Mouse (Mus musculus): ENCODE measurements around the gene Defa33. TPM values are rescaled to one million over a fixed set of nuclear protein-coding genes. Genes with fewer than 3 reads are reported as not detected.
"Not testable (repeated sequence)": the region's sequence is repeated elsewhere in the genome, so short reads cannot be mapped to it uniquely, and the experiment has no call there.

The Defa33 gene
- polyA plus RNA-seq (2015; fragmentation: Nextera tagmentation; extraction: Ambion mirVana), result not detected in 2 replicates

DNA sequence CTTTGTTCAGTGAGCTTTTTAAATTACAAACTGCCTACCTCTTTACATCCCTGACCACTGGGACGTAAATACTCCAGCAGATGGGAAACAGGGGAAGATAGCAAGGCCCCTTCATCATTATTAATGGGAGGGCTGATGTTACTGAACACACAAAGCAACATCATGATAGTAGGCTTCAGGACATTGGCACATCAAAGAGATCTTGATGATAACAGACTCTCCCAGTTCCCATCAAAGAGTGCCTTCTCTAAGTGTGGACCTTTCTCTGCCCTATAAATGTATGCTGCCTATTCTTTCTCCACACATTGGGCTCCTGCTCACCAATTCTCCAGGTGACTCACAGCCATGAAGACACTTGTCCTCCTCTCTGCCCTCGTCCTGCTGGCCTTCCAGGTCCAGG lies at the start of gene Defa33:
TSS of gene Defa33 (plus strand) at position 301 of the 400 bp plus-strand sequence.
- H3K36me3 ChIP-seq (replicated peaks; ENCODE audit: insufficient read depth, low read length); H3K4me2 ChIP-seq (ENCODE audit: low read depth, low read length); DNase-seq; H3K27ac ChIP-seq (ENCODE audit: low read depth); H3K27me3 ChIP-seq (ENCODE audit: insufficient read depth, low read length); H3K4me1 ChIP-seq (ENCODE audit: insufficient read depth); H3K9me3 ChIP-seq (ENCODE audit: low read length); H3K9ac ChIP-seq (replicated peaks); H3K4me3 ChIP-seq (ENCODE audit: low read depth, low read length); ATAC-seq: not testable (repeated sequence)
- no CpG with 5 or more reads among the region's 2 CpGs for WGBS (ENCODE audit: insufficient replicate concordance)

DNA sequence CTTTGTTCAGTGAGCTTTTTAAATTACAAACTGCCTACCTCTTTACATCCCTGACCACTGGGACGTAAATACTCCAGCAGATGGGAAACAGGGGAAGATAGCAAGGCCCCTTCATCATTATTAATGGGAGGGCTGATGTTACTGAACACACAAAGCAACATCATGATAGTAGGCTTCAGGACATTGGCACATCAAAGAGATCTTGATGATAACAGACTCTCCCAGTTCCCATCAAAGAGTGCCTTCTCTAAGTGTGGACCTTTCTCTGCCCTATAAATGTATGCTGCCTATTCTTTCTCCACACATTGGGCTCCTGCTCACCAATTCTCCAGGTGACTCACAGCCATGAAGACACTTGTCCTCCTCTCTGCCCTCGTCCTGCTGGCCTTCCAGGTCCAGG lies 13.4 kb upstream of the Defa33 start, which contains the start of gene Defa2:
TSS of gene Defa2 (plus strand) at position 301 of the 400 bp plus-strand sequence.
- DNase-seq; H3K9ac ChIP-seq (replicated peaks); H3K27me3 ChIP-seq (ENCODE audit: insufficient read depth, low read length); H3K9me3 ChIP-seq (ENCODE audit: low read length); H3K4me3 ChIP-seq (ENCODE audit: low read depth, low read length); ATAC-seq; H3K4me1 ChIP-seq (ENCODE audit: insufficient read depth); H3K4me2 ChIP-seq (ENCODE audit: low read depth, low read length); H3K27ac ChIP-seq (ENCODE audit: low read depth); H3K36me3 ChIP-seq (replicated peaks; ENCODE audit: insufficient read depth, low read length): not testable (repeated sequence)
- no CpG with 5 or more reads among the region's 2 CpGs for WGBS (ENCODE audit: insufficient replicate concordance)

DNA sequence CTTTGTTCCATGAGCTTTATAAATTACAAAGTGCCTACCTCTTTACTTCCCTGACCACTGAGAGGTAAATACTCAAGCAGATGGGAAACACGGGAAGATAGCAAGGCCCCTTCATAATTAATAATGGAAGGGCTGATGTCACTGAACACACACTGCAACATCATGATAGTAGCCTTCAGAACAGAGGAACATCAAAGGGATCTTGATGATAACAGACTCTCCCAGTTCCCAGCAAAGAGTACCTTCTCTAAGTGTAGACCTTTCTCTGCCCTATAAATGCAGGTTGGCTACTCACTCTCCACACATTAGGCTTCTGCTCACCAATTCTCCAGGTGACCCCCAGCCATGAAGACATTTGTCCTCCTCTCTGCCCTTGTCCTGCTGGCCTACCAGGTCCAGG lies 35.5 kb downstream of the Defa33 start, which contains the start of gene Defa36:
TSS of gene Defa36 (plus strand) at position 301 of the 400 bp plus-strand sequence.
- no CpG with 5 or more reads among the region's 1 CpGs for WGBS (ENCODE audit: insufficient replicate concordance)
- H3K27ac ChIP-seq (ENCODE audit: low read depth); H3K4me1 ChIP-seq (ENCODE audit: insufficient read depth); H3K36me3 ChIP-seq (replicated peaks; ENCODE audit: insufficient read depth, low read length); H3K27me3 ChIP-seq (ENCODE audit: insufficient read depth, low read length); DNase-seq; H3K9ac ChIP-seq (replicated peaks); ATAC-seq; H3K4me3 ChIP-seq (ENCODE audit: low read depth, low read length); H3K9me3 ChIP-seq (ENCODE audit: low read length); H3K4me2 ChIP-seq (ENCODE audit: low read depth, low read length): not testable (repeated sequence)

Other genes with a start within 250 kb of the Defa33 start
- not detected in 2 replicates for gene Defa22, start 229.5 kb upstream of the Defa33 start, polyA plus RNA-seq (2015; fragmentation: Nextera tagmentation; extraction: Ambion mirVana)
- not detected in 2 replicates for gene Defa31, start 200.2 kb upstream of the Defa33 start, polyA plus RNA-seq (2015; fragmentation: Nextera tagmentation; extraction: Ambion mirVana)
- not detected in 2 replicates for gene Gm15293, start 190.2 kb upstream of the Defa33 start, polyA plus RNA-seq (2015; fragmentation: Nextera tagmentation; extraction: Ambion mirVana)
- not detected in 2 replicates for gene Gm15292, start 142.1 kb upstream of the Defa33 start, polyA plus RNA-seq (2015; fragmentation: Nextera tagmentation; extraction: Ambion mirVana)
- gene Defa27, start 76.3 kb upstream of the Defa33 start, polyA plus RNA-seq (2015; fragmentation: Nextera tagmentation; extraction: Ambion mirVana), result not detected in 2 replicates
- gene Defa29, start 64.8 kb upstream of the Defa33 start, polyA plus RNA-seq (2015; fragmentation: Nextera tagmentation; extraction: Ambion mirVana), result not detected in 2 replicates
- not detected in 2 replicates for gene Defa2, start 13.3 kb upstream of the Defa33 start, polyA plus RNA-seq (2015; fragmentation: Nextera tagmentation; extraction: Ambion mirVana)
- gene Defa36, start 35.6 kb downstream of the Defa33 start, polyA plus RNA-seq (2015; fragmentation: Nextera tagmentation; extraction: Ambion mirVana), result not detected in 2 replicates
- not detected in 2 replicates for gene Gm7849, start 64.7 kb downstream of the Defa33 start, polyA plus RNA-seq (2015; fragmentation: Nextera tagmentation; extraction: Ambion mirVana)
- not detected in 2 replicates for gene Defa20, start 117.4 kb downstream of the Defa33 start, polyA plus RNA-seq (2015; fragmentation: Nextera tagmentation; extraction: Ambion mirVana)
- gene Defa32, start 137.2 kb downstream of the Defa33 start, polyA plus RNA-seq (2015; fragmentation: Nextera tagmentation; extraction: Ambion mirVana), result not detected in 2 replicates
- gene Defa37, start 173.6 kb downstream of the Defa33 start, polyA plus RNA-seq (2015; fragmentation: Nextera tagmentation; extraction: Ambion mirVana), result not detected in 2 replicates
- gene Defa28, start 191.2 kb downstream of the Defa33 start, polyA plus RNA-seq (2015; fragmentation: Nextera tagmentation; extraction: Ambion mirVana), result not detected in 2 replicates
- gene Gm7861, start 202.7 kb downstream of the Defa33 start, polyA plus RNA-seq (2015; fragmentation: Nextera tagmentation; extraction: Ambion mirVana), result not detected in 2 replicates
- not detected in 2 replicates for gene Defa26, start 226.4 kb downstream of the Defa33 start, polyA plus RNA-seq (2015; fragmentation: Nextera tagmentation; extraction: Ambion mirVana)

Measured in liver, postnatal 0 days (tissue).